Mouse (Mus musculus) limb, embryonic 12.5 days (tissue): Measurements from ENCODE around the gene Pkn1. TPM values are rescaled to one million over a fixed set of nuclear protein-coding genes. Genes with fewer than 3 reads are reported as not detected.

ENCODE experiments used
- ATAC-seq: fragments of 200-750 bp; cut with Nextera tagmentation; 2 replicates; pipeline ENCODE4 v1.8.0; 2017; ENCODE audit warnings: low read depth, moderate TSS enrichment; ENCODE audit not compliant: insufficient number of reproducible peaks, insufficient read depth, low FRiP score, low TSS enrichment
- H3K27ac ChIP-seq: fragments of 300-500 bp; sonication (generic); 2 replicates; pipeline ENCODE4 v1.5.1; 2016; ENCODE audit warnings: mild to moderate bottlenecking, moderate library complexity
- H3K27me3 ChIP-seq: fragments of 300-500 bp; sonication (generic); 2 replicates; pipeline ENCODE4 v1.6.1; 2016; ENCODE audit warnings: mild to moderate bottlenecking, moderate library complexity
- H3K36me3 ChIP-seq: fragments of 300-500 bp; sonication (generic); 2 replicates; pipeline ENCODE4 v1.6.1; 2016; ENCODE audit warnings: mild to moderate bottlenecking, moderate library complexity
- H3K4me1 ChIP-seq: fragments of 300-500 bp; sonication (generic); replicated peaks from 2 replicates; pipeline ENCODE4 v1.6.1; 2016
- H3K4me2 ChIP-seq: fragments of 300-500 bp; sonication (generic); 2 replicates; pipeline ENCODE4 v1.6.1; 2016; ENCODE audit warnings: mild to moderate bottlenecking, moderate library complexity
- H3K4me3 ChIP-seq: fragments of 300-500 bp; sonication (generic); replicated peaks from 2 replicates; pipeline ENCODE4 v1.5.1; 2016; ENCODE audit warnings: mild to moderate bottlenecking
- H3K9ac ChIP-seq: fragments of 300-500 bp; sonication (generic); replicated peaks from 2 replicates; pipeline ENCODE4 v1.6.1; 2016; ENCODE audit warnings: mild to moderate bottlenecking, moderate library complexity
- H3K9me3 ChIP-seq: fragments of 300-500 bp; sonication (generic); 2 replicates; pipeline ENCODE4 v1.6.1; 2016; ENCODE audit warnings: mild to moderate bottlenecking, moderate library complexity
- WGBS: fragments of 180-500 bp; shearing (Covaris S2); methylation state at CpG from one replicate; pipeline ENCODE4 v1.1.7; 2016; 5-methylcytosine and 5-hydroxymethylcytosine counted together
- microRNA-seq: library from miRNA; unstranded; fragments of <30 nt; microRNA quantifications from one replicate; pipeline ENCODE4, GENCODE M21; 2017
- polyA plus RNA-seq: library from polyadenylated mRNA; unstranded; fragments of >200 nt; fragmentation: Nextera tagmentation; extraction: Ambion mirVana; gene quantifications from 2 replicates; pipeline ENCODE4 v1.2.1, GENCODE M21; 2016

Gene Pkn1
- polyA plus RNA-seq, 1 experiment from 2014 or later, result 36.8 TPM

GRCm38 (mm10) chr8:83622389-83622989 is 76.5 kb downstream of the Pkn1 start:
- Histone ChIP-seq H3K36me3 (no peaks in the 10 kb centered on the region), H3K27me3 (no peaks in the 10 kb centered on the region), H3K4me2 (peak overlapping the region; percentile 71), H3K4me1 (peaks cover 5% of the 10 kb centered on the region; the same call in 1 of the 2 replicates), H3K4me3 (peak overlapping the region; percentile 40), H3K27ac (no peak overlapping the region), H3K9me3 (no peaks in the 10 kb centered on the region; the same call in 1 of the 2 replicates), H3K9ac (peak overlapping the region; percentile 44; the same call in 1 of the 2 replicates)
- ATAC-seq, result peak; percentile 65; the same call in 1 of the 2 replicates
- WGBS, result 11% methylated on average over 23 of the region's 23 CpGs

GRCm38 (mm10) chr8:83621691-83622388 is 77.1 kb downstream of the Pkn1 start:
- H3K4me2 ChIP-seq, result peak overlapping the region; percentile 71
- WGBS, result 58% methylated on average over 15 of the region's 15 CpGs
- ATAC-seq, result peak; percentile 38; the same call in 1 of the 2 replicates
- H3K27ac ChIP-seq, result no peak overlapping the region
- H3K4me3 ChIP-seq, result peak overlapping the region; percentile 40
- H3K27me3 ChIP-seq, result no peaks in the 10 kb centered on the region
- no peaks in the 10 kb centered on the region; the same call in 1 of the 2 replicates for H3K9me3 ChIP-seq
- no peaks in the 10 kb centered on the region for H3K36me3 ChIP-seq
- peak overlapping the region; percentile 44; the same call in 1 of the 2 replicates for H3K9ac ChIP-seq
- H3K4me1 ChIP-seq, result peaks cover 5% of the 10 kb centered on the region; the same call in 1 of the 2 replicates

GRCm38 (mm10) chr8:83619568-83620285 is 79.3 kb downstream of the Pkn1 start:
- H3K9me3 ChIP-seq, result no peaks in the 10 kb centered on the region; the same call in 1 of the 2 replicates
- no peak overlapping the region for H3K4me3 ChIP-seq
- H3K4me2 ChIP-seq, result no peak overlapping the region
- WGBS, result 84% methylated on average over 9 of the region's 9 CpGs
- H3K4me1 ChIP-seq, result peaks cover 5% of the 10 kb centered on the region; the same call in 1 of the 2 replicates
- no peaks in the 10 kb centered on the region for H3K36me3 ChIP-seq
- H3K27me3 ChIP-seq, result no peaks in the 10 kb centered on the region
- H3K9ac ChIP-seq, result no peak overlapping the region
- ATAC-seq, result no peak
- no peak overlapping the region for H3K27ac ChIP-seq

- Histone ChIP-seq H3K9ac (no peak overlapping the region), H3K4me2 (no peak overlapping the region), H3K9me3 (no peaks in the 10 kb centered on the region; the same call in 1 of the 2 replicates), H3K27me3 (no peaks in the 10 kb centered on the region), H3K4me1 (peaks cover 5% of the 10 kb centered on the region; the same call in 1 of the 2 replicates), H3K36me3 (peaks cover 10% of the 10 kb centered on the region; the same call in 1 of the 2 replicates), H3K4me3 (no peak overlapping the region), H3K27ac (no peak overlapping the region)
- no peak for ATAC-seq
- 95% methylated on average over 2 of the region's 2 CpGs for WGBS
Observed at GRCm38 (mm10) chr8:83618566-83618965, 80.4 kb downstream of the Pkn1 start.

GRCm38 (mm10) chr8:83617111-83617510 is 81.9 kb downstream of the Pkn1 start:
- Histone ChIP-seq H3K4me2 (no peak overlapping the region), H3K4me3 (no peak overlapping the region), H3K27me3 (no peaks in the 10 kb centered on the region), H3K9me3 (no peaks in the 10 kb centered on the region; the same call in 1 of the 2 replicates), H3K4me1 (peaks cover 4% of the 10 kb centered on the region; the same call in 1 of the 2 replicates), H3K27ac (no peak overlapping the region), H3K9ac (no peak overlapping the region), H3K36me3 (peaks cover 22% of the 10 kb centered on the region)
- ATAC-seq, result no peak
- WGBS, result 83% methylated on average over 2 of the region's 2 CpGs

GRCm38 (mm10) chr8:83616625-83617024 is 82.4 kb downstream of the Pkn1 start:
- Histone ChIP-seq H3K9ac (no peak overlapping the region), H3K27ac (no peak overlapping the region), H3K4me2 (no peak overlapping the region), H3K27me3 (no peaks in the 10 kb centered on the region), H3K9me3 (no peaks in the 10 kb centered on the region; the same call in 1 of the 2 replicates), H3K36me3 (peaks cover 27% of the 10 kb centered on the region), H3K4me3 (no peak overlapping the region), H3K4me1 (no peaks in the 10 kb centered on the region)
- no peak for ATAC-seq

Small RNA genes within 50 kb of the gene (microRNA-seq; reads per million reads assigned to microRNA genes)
- gene Mir1668, result not detected

Other genes with a start within 250 kb of the Pkn1 start
- 109 and 127 TPM in 2 replicates for gene Scoc, start 240.8 kb downstream of the Pkn1 start, polyA plus RNA-seq
- not detected in 2 replicates for gene Olfr370, start 163.4 kb downstream of the Pkn1 start, polyA plus RNA-seq
- 302 and 305 TPM in 2 replicates for gene Ndufb7, start 132.5 kb downstream of the Pkn1 start, polyA plus RNA-seq
- gene Tecr, start 91.2 kb downstream of the Pkn1 start, polyA plus RNA-seq, result 577 and 580 TPM in 2 replicates
- gene Dnajb1, start 91.0 kb downstream of the Pkn1 start, polyA plus RNA-seq, result 68.4 and 72.8 TPM in 2 replicates
- gene Gipc1, start 46.5 kb downstream of the Pkn1 start, polyA plus RNA-seq, result 179 and 185 TPM in 2 replicates
- gene Ptger1, start 32.5 kb downstream of the Pkn1 start, polyA plus RNA-seq, result 0.63 and 0.90 TPM in 2 replicates
- 155 and 164 TPM in 2 replicates for gene Ddx39, start 16.0 kb upstream of the Pkn1 start, polyA plus RNA-seq
- 24.2 and 28.0 TPM in 2 replicates for gene Adgre5, start 42.1 kb upstream of the Pkn1 start, polyA plus RNA-seq
- 28.2 and 32.7 TPM in 2 replicates for gene Adgrl1, start 200.9 kb upstream of the Pkn1 start, polyA plus RNA-seq